Mouse (Mus musculus): ENCODE measurements around the gene Fer.

DNA sequence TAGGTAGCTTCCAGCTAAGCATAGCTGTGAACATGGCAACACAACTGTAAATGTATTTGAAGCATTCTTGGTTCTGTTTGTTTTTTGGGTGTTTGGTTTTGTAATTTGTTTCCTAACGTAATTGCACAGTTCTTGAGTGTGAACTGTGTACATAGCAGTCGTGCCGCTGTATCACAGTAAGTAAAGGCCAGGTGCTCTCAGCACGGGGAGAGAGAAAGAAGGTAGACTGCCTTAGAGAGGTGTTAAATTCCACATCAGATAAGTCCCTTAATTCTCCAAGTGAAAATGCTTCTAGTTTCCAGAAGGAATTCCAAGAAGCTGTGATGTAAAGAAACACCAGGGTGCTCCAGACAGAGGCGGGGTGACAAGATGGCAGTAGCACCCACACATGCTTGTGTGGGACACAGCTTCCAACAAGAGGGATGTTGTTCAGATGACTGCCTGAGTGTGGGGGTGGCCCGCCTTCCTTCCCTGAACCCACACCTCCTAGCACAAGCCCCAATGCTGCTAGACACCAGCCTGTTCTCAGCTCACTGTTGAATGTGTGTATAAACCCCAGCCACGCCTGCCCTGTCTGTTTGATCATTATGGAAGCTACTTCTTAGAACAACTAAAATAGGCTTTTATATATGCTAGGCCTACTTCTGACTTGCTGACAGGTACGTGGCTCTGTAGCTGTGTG lies 275.3 kb downstream of the Fer start:
- TF ChIP-seq POLR2A (IDR thresholded peaks at IDR 0.05; ENCODE audit: insufficient read depth, low read depth, low read length) (no peak), CTCF (IDR thresholded peaks at IDR 0.05; ENCODE audit: insufficient read depth, low read depth, low read length) (no peak)
